Mouse (Mus musculus) urinary bladder, postnatal 25 days (tissue): Measurements from ENCODE around the gene 2410137M14Rik.
"Not testable (repeated sequence)": the region's sequence is repeated elsewhere in the genome, so short reads cannot be mapped to it uniquely, and the experiment has no call there.

Source experiments
- DNase-seq: peaks from one replicate; pipeline ENCODE4 v3.0.0; 2022; ENCODE audit warnings: low spot score

The 2410137M14Rik gene

GRCm38 (mm10) chr17:36993770-36994325 is 12.8 kb upstream of the 2410137M14Rik start:
- no peak for DNase-seq

- no peak for DNase-seq
Observed at GRCm38 (mm10) chr17:36992336-36993104, 11.5 kb upstream of the 2410137M14Rik start.

- not testable (repeated sequence) for DNase-seq
Observed at GRCm38 (mm10) chr17:36990630-36991029, 9.6 kb upstream of the 2410137M14Rik start.

GRCm38 (mm10) chr17:36989437-36989836 is 8.4 kb upstream of the 2410137M14Rik start, which contains the start of gene H2-M5:
Gene H2-M5 (minus strand): TSS chr17:36989537.
- DNase-seq, result no peak

- no peak for DNase-seq
Observed at GRCm38 (mm10) chr17:36988475-36988874, 7.4 kb upstream of the 2410137M14Rik start.

- DNase-seq, result no peak
Observed at GRCm38 (mm10) chr17:36982253-36983155, 1.5 kb upstream of the 2410137M14Rik start.

GRCm38 (mm10) chr17:36981845-36982244 is 808 bp upstream of the 2410137M14Rik start:
- DNase-seq, result no peak

- DNase-seq, result no peak
Observed at GRCm38 (mm10) chr17:36973271-36973787, 7.7 kb downstream of the 2410137M14Rik start.

GRCm38 (mm10) chr17:36972791-36973190 is 8.2 kb downstream of the 2410137M14Rik start:
- no peak for DNase-seq

GRCm38 (mm10) chr17:36971172-36971850 is 9.7 kb downstream of the 2410137M14Rik start:
- DNase-seq, result no peak

- no peak for DNase-seq
Observed at GRCm38 (mm10) chr17:36970316-36970890, 10.6 kb downstream of the 2410137M14Rik start.

GRCm38 (mm10) chr17:36966875-36967274 is 14.2 kb downstream of the 2410137M14Rik start:
- DNase-seq, result no peak

GRCm38 (mm10) chr17:36961125-36961524 is 19.9 kb downstream of the 2410137M14Rik start:
- no peak for DNase-seq

- DNase-seq, result peak; percentile 8
Observed at GRCm38 (mm10) chr17:36958884-36959283, 22.2 kb downstream of the 2410137M14Rik start.

GRCm38 (mm10) chr17:36957999-36958743 is 22.9 kb downstream of the 2410137M14Rik start, which contains the start of the genes Znrd1 and Znrd1as:
Gene Znrd1 (minus strand): TSS chr17:36958559.
Gene Znrd1as (plus strand): TSS chr17:36958592.
- DNase-seq, result peak; percentile 89

- DNase-seq, result no peak
Observed at GRCm38 (mm10) chr17:36953062-36953461, 28.0 kb downstream of the 2410137M14Rik start.

GRCm38 (mm10) chr17:36952631-36953030 is 28.4 kb downstream of the 2410137M14Rik start:
- DNase-seq, result no peak

- peak; percentile 89 for DNase-seq
Observed at GRCm38 (mm10) chr17:36950981-36951947, 29.8 kb downstream of the 2410137M14Rik start, which contains the start of gene Ppp1r11. Gene Ppp1r11 (minus strand): TSS chr17:36951741.

- no peak for DNase-seq
Observed at GRCm38 (mm10) chr17:36949265-36949664, 31.8 kb downstream of the 2410137M14Rik start.
